Mouse (Mus musculus) cerebellum, adult 11-12 months (tissue): ENCODE measurements around the gene Medag.

Experiments used
- DNase-seq: peaks from one replicate; pipeline ENCODE4 v3.0.0; 2022

Gene Medag

GRCm38 (mm10) chr5:149430943-149431342, 19.4 kb downstream of the Medag start:
- no peak for DNase-seq

DNA sequence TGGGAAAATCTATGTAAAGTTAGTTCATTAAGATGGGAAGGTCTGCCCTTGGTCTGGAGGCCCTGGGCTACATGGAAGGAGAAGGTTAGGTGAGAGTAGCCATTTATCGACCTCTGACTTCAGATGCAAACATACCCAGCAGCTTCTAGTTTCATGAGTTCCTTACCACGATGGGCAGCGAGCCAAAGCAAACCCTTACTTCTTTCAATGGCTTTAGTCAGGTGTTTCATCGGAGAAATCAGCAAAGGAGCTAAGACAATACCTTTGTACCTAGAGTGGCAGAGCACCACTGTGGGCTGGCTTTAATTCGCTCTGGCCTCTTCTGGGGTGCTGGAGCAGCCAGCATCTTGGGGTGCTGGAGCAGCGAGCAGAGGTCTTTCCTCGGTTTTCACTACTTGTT, 22.1 kb downstream of the Medag start:
- DNase-seq, result no peak

DNA sequence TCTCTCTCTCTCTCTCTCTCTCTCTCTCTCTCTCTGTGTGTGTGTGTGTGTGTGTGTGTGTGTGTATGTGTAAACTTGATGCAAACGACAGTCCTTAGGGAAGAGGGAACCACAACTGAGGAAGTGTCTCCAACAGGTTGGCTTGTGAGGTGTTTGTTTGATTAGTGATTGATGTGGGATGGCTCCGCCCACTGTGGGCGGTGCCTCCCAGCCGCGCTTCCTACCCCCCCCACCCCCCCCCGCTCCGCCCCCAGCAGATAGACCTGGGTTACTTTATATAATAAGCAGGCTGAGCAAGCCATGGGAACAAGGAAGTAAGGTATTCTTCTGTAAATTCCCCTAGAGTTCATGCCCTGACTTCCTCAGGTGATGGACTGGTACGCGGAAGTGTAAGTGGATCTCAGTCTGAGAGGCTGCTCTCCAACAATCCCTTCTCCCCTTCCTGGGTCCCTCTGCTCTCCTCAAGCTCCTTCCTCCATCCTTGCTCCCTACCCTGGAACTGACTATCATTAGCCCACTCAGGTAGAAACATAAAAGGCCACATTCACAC, 22.7 kb downstream of the Medag start:
- no peak for DNase-seq

GRCm38 (mm10) chr5:149436541-149436940, 25.0 kb downstream of the Medag start:
- no peak for DNase-seq

- no peak for DNase-seq
Measured at GRCm38 (mm10) chr5:149437150-149437549, 25.6 kb downstream of the Medag start.

DNA sequence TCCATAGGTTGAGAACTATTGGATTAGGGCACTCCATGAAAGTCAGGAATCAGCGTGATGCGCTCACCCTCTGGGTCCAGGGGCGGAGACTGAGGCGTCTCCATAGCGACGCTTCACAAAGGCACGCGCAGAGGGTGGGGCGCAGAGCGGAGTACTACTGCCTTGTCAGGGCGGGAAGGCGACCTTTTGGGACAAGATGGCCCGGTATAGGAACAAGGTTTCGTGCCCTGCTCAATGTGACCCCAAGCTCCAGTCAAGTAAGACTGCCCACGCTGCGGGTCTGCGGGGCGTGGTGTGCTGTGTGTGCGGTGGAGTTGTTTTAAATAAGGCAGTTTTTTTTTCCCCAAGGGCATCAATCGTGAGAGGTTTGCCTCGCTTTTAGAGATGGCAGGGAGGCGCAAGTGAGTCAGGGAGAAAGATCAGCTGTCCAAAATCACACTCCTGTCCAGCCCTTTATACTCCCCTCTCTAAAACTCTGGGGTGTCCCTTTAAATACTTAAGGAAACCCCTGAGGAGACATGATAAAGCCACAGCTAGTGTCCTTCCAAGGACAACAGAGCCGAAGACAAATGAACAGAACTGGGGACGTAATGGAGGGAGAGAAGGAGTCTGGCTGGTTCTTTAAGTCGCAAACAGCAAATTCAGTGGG, 28.1 kb downstream of the Medag start, which contains the start of gene Tex26:
Gene Tex26, plus strand, starts transcription at position 130 of the 649 bp plus-strand sequence.
- DNase-seq, result peak; percentile 67

DNA sequence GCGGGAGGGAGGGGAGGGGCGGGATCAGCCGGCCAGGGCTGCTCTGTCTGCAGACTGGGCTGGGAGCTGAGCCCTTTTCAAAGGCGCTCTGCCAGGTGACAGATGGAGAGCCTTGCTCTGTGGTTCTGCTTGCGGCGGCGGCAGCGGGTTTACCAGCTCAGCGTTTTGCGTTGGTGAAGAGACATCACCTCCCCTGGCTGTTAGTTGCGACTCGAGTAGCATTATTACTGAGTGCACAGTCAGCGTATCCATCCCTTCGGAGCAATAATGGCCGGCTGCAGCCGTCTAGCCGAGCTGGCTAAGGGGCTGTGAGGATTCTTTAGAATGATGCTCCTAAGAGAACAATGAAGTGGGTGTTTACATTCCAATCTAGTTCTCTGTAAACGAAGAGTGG, 28.6 kb downstream of the Medag start:
- DNase-seq, result peak; percentile 96

DNA sequence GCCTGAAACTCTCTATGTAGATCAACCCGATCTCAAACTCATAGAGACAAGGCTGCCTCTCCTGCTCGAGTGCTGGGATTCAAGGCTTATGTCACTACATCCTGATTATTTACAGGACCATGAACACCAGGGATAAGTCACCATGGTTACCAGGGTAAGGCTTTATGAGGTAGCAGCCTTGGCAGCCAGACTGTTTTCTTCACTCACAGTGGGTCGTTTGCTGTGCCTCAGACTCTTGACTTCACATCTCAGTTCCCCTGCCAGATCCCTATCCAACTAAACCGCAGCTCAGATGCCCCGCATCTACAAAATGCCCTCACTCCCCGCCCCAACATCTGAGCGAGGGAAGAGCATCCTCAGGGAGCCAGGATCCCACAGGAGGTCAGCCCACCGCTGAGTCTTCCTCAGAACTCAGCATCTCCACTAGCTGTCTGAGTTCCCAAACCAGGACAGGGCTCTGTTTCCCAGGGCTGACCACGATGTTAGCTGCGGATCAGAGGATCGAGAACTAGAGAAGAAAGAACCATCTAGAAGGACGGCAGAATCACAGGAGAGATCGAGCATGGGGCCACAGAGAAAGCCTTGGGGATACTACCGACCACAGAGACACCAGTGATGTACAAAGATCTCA, 30.2 kb downstream of the Medag start:
- DNase-seq, result peak; percentile 32

- DNase-seq, result peak; percentile 49
Measured at GRCm38 (mm10) chr5:149442277-149442660, 30.7 kb downstream of the Medag start.

DNA sequence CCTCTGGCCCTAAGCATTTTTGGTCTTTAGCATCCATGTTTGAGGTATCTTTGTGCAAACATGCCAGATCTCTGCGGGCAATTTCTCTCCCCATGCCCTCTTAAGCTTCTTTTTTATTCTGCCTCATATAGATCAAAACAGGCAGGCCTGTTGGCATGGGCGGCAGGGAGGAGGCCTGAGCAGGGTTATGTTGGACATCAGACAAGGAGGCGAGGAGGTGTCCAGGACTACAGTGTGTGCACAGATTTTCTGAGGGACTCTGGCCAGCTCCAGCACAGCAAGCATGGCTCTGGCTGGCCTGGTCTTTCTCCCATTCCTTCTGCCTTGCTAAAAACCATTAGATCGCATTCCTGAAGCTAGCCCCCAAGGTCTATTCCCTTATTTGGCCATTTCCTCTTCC, 32.9 kb downstream of the Medag start:
- peak; percentile 88 for DNase-seq

- DNase-seq, result no peak
Measured at GRCm38 (mm10) chr5:149446495-149446894, 34.9 kb downstream of the Medag start.

GRCm38 (mm10) chr5:149447733-149448132, 36.2 kb downstream of the Medag start:
- DNase-seq, result no peak

DNA sequence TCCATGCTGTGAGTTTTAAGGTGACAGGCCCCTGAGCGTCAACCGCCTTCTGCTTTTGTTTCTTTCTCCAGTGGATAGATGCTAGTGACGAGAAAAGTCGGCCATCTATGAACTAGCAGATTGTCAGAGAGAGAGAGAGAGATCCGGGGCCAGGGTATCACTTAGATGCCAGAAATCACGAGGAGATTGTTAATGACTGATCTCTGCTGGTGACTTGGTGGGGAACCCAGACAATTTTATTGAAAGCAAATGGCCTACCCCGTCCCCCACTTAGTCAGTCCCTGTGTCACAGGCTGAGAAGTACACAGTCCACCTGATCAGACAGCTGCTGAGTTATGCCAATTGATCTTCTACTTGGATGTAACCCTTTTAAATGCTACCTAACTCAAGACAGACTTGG, 37.9 kb downstream of the Medag start:
- DNase-seq, result no peak

DNA sequence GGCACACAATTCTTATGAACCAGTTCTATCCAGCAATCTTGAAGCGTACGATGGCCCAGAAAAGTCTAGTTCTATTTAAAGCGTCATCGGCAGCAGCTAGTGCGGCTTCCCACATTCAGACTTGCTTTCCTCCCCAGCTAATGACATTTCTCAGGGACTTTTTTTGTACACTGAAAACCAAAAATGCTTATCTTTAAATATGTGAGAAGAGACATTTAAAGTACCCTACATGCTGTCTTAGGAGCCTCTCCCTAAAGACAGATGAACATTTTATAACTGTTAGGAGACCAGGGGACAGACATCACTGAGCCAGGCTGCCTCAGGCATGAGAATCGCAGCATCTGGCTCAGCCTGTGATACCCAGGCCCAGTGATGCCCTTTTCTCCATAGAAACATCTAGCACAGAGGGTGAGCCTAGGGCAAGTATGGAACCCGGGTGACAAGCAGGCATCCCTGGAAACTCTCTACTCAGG, 39.7 kb downstream of the Medag start:
- no peak for DNase-seq

DNA sequence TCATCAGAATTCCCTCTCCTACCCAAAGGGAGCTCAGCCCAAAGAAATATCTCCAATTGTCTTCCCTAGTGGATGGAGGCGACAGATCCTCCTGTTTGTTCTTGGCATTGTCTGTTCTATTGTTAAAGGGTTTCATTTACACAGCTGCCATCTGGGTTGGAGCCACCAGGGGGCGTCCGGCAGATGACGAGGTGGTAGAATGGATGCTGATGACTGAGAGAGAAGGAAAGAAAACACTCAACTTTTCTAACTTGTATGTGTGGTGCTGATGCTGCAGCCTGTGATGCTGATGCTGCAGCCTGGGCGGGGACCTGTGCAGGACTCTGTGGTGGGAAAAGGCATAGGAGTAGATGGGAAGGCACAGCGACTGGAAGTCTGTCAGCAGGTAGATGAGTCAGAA, 42.7 kb downstream of the Medag start:
- peak; percentile 39 for DNase-seq

- no peak for DNase-seq
Measured at GRCm38 (mm10) chr5:149456544-149456943, 45.0 kb downstream of the Medag start.

DNA sequence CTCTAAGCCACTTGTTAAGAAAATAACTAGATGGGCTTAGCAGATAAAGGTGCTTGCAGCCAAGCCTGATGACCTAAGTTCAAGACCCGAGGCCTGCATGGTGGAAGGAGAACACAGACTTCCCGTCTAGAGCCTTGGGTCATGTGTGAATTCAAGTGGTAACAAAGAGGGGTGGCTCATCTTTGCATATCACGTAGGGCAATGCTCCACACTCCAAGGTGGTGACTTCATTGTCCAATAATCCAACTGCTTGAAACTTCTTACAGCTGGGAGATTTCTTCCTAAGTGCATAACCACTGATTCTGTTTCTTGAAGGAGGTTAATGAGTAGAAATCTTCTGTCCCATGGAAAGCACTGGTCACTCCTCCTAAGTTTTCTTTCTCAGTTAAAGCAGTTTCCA, 50.5 kb downstream of the Medag start:
- no peak for DNase-seq

DNA sequence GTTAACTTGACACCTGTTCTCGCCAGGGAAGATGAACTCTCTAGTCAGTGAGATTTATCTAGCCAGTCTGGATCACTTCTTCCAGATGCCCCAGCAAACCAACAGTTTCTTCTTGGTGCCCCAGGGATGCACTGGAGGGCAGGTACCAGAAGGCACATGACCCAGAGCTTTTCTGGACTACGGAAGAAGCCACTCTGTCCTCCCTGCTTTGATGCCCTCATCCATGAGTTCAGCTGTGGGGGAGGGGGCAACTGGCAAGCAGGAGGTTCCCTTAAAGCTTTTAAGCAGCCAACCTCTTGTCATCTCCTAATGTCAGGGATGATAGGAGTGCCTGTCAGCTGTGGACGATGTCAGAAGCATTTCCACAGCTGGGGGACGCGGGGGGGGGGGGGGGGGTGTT, 53.8 kb downstream of the Medag start:
- no peak for DNase-seq

GRCm38 (mm10) chr5:149474142-149474541, 62.6 kb downstream of the Medag start:
- DNase-seq, result no peak

DNA sequence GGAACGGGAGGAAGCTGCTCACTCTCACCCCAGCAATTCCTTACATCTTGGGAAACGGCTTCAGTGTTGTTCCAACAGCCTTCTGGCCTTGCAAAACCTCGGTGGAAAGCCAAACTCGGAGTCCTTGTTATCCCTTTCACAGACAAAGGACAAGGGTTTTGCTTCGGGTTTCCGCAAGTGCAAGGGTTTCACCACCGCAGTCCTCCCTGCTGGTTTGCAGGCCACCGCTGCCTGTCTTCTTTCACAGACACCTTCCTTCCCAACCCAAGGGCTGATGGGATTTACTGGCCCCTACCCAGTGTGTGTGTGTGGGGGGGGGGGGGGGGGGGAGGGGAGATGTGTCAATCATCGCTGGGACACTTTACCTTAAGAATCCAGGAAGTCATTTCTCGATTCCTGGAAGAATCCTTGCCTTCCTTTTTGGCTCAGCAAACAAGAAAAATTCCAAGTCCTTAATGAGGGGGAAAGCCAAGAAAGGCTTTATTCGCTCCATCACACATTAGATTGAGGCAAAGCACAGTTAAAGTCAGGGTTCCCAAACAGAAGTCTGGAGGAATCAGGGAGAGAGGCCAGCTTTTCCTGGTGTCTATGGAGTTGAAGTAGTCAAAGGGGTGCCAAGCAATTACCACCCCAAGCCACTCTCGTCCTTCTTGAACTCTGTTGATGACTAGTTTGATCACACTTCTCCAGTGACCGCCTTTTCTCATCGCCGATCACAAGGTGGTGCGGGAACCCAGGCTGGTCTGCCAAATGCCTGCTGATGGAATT, 63.3 kb downstream of the Medag start:
- DNase-seq, result no peak
